Comparison of ENCODE assay signal across 24 mouse cellular contexts in genomic region chr13:10112211-10112610, GRCm38 (mm10).
DNase-seq lines count a peak whose midpoint lies in the region; ATAC-seq and TF ChIP-seq lines count a peak whose summit lies in the region.
"Had no signal": no experiment of that assay in that cellular context is flagged by ENCODE, and none has a peak within 500 bp of the region (broad histone marks: within the 10 kb centered on the region; RNA-seq: fewer than 3 reads in every experiment).

No protein-coding gene starts in this region.

- no peak overlapping the region for H3K4me2 ChIP-seq in kidney, postnatal 0 days (ENCODE audit: low read length)
- H3K4me2 ChIP-seq in lung, embryonic 15.5 days = no peak overlapping the region
- H3K4me2 ChIP-seq: embryonic facial prominence, embryonic 13.5 days; heart, embryonic 11.5 days; intestine, embryonic 15.5 days; limb, embryonic 15.5 days had no signal

- no peak overlapping the region for H3K27ac ChIP-seq in kidney, postnatal 0 days
- peak overlapping the region; percentile 8; the same call in 1 of the 2 replicates for H3K27ac ChIP-seq in bone marrow macrophage, adult 2 months (ENCODE audit: insufficient read depth, low read depth, low read length)
- H3K27ac ChIP-seq in lung, embryonic 15.5 days = no peak overlapping the region
- H3K27ac ChIP-seq: embryonic facial prominence, embryonic 13.5 days; hindbrain, embryonic 10.5 days; intestine, embryonic 15.5 days; limb, embryonic 15.5 days; liver, embryonic 14.5 days; midbrain, embryonic 10.5 days had no signal

- H3K9ac ChIP-seq in kidney, postnatal 0 days (ENCODE audit: low read depth, low read length) = no peak overlapping the region
- H3K9ac ChIP-seq in lung, embryonic 15.5 days = no peak overlapping the region
- H3K9ac ChIP-seq: embryonic facial prominence, embryonic 13.5 days; intestine, embryonic 15.5 days; limb, embryonic 15.5 days; liver, embryonic 14.5 days had no signal

- 53% methylated on average over 2 of the region's 2 CpGs for WGBS in kidney, postnatal 0 days
- 44% methylated on average over 2 of the region's 2 CpGs for WGBS in lung, embryonic 15.5 days

- intact Hi-C loops in heart, postnatal 25 days (cut with DNase I) = no loop called here

- H3K9me3 ChIP-seq in kidney, postnatal 0 days (replicated peaks; ENCODE audit: low read length) = no peaks in the 10 kb centered on the region
- H3K9me3 ChIP-seq in lung, embryonic 15.5 days = no peaks in the 10 kb centered on the region
- H3K9me3 ChIP-seq: embryonic facial prominence, embryonic 13.5 days; hindbrain, embryonic 10.5 days; intestine, embryonic 15.5 days; limb, embryonic 15.5 days; midbrain, embryonic 10.5 days had no signal

- DNase-seq in kidney, postnatal 0 days (ENCODE audit: low spot score) = peak; percentile 39
- DNase-seq in kidney, postnatal 36 days = no peak
- DNase-seq in lung, postnatal 36 days = peak; percentile 42
- DNase-seq in heart, postnatal 25 days (ENCODE audit: low spot score) = no peak
- DNase-seq in ovary, adult 18-20 months (ENCODE audit: low spot score) = no peak
- DNase-seq: cerebellum, postnatal 25 days; gastrocnemius, postnatal 10 days; heart, adult 11 months; kidney, adult 8-10 months; left cerebral cortex, postnatal 4 days; right cerebral cortex, postnatal 14 days had no signal

- no peaks in the 10 kb centered on the region for H3K36me3 ChIP-seq in kidney, postnatal 0 days (ENCODE audit: insufficient read depth, low read length)
- H3K36me3 ChIP-seq in lung, embryonic 15.5 days = no peaks in the 10 kb centered on the region
- H3K36me3 ChIP-seq: embryonic facial prominence, embryonic 13.5 days; hindbrain, embryonic 10.5 days; intestine, embryonic 15.5 days; limb, embryonic 15.5 days; midbrain, embryonic 10.5 days had no signal

- TF ChIP-seq POLR2A in bone marrow macrophage, adult 2 months (IDR thresholded peaks at IDR 0.05; ENCODE audit: borderline replicate concordance, low read depth, low read length) = no peak

- H3K4me1 ChIP-seq in kidney, postnatal 0 days (replicated peaks; ENCODE audit: insufficient read depth, low read length) = no peaks in the 10 kb centered on the region
- peaks cover 33% of the 10 kb centered on the region for H3K4me1 ChIP-seq in bone marrow macrophage, adult 2 months (ENCODE audit: control insufficient read depth, insufficient read depth, low read length)
- H3K4me1 ChIP-seq in lung, embryonic 15.5 days = peaks cover 5% of the 10 kb centered on the region
- H3K4me1 ChIP-seq: embryonic facial prominence, embryonic 13.5 days; hindbrain, embryonic 10.5 days; intestine, embryonic 15.5 days; limb, embryonic 15.5 days; midbrain, embryonic 10.5 days had no signal

- no peaks in the 10 kb centered on the region for H3K27me3 ChIP-seq in kidney, postnatal 0 days (ENCODE audit: insufficient read depth, low read length)
- no peaks in the 10 kb centered on the region for H3K27me3 ChIP-seq in lung, embryonic 15.5 days
- H3K27me3 ChIP-seq: embryonic facial prominence, embryonic 13.5 days; intestine, embryonic 15.5 days; limb, embryonic 15.5 days had no signal

- no peak for TF ChIP-seq CTCF in kidney, postnatal 0 days (IDR thresholded peaks at IDR 0.05; ENCODE audit: low read depth)
- TF ChIP-seq CTCF in bone marrow macrophage, adult 2 months (IDR thresholded peaks at IDR 0.05; ENCODE audit: low read depth, low read length) = no peak

- ATAC-seq in kidney, postnatal 0 days (replicated peaks; ENCODE audit: low FRiP score, low read depth) = no peak
- ATAC-seq in lung, embryonic 15.5 days (ENCODE audit: borderline replicate concordance, extremely low read depth, low FRiP score, low TSS enrichment) = peak; percentile 82; the same call in 1 of the 2 replicates
- ATAC-seq: activated CD4-positive, CD25-positive, alpha-beta regulatory T cell, adult 4 months; forebrain, embryonic 14.5 days; hindbrain, embryonic 16.5 days; midbrain, embryonic 16.5 days had no signal

- H3K4me3 ChIP-seq in kidney, postnatal 0 days (replicated peaks; ENCODE audit: low read depth, low read length) = no peak overlapping the region
- H3K4me3 ChIP-seq in bone marrow macrophage, adult 2 months (ENCODE audit: insufficient read depth, low read length) = no peak overlapping the region
- no peak overlapping the region for H3K4me3 ChIP-seq in lung, embryonic 15.5 days
- H3K4me3 ChIP-seq: embryonic facial prominence, embryonic 13.5 days; hindbrain, embryonic 10.5 days; intestine, embryonic 15.5 days; limb, embryonic 15.5 days; midbrain, embryonic 10.5 days had no signal

Comparison
In these comparisons a context has a peak if more than half of its experiments do, and no peak if none do; other contexts are left out.
1. DNase-seq: peak in kidney, postnatal 0 days (single experiment) and lung, postnatal 36 days (single experiment); none in kidney, postnatal 36 days (0 of 2), heart, postnatal 25 days (single experiment) and ovary, adult 18-20 months (single experiment).